ENCODE assay signal across 10 mouse cellular contexts in the genomic region with DNA sequence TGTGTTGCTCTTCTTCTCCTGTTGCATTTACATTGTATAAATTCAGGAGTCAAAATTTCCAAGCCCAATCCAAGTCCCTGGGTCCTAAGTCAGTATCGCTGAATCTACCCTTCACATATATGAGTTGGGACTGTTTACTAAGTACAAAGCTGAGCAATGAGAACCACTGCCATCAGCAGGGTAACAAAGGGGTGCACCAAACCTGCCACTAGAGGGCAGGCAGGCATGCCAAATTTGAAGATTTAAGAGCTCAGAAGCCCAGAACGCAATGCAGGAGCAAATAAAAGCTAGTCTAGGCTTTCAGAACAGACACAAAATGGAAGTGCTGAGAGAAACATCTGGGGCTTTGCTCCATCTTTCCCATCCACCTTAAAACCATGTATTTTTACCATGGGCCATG.
DNase-seq lines count a peak whose midpoint lies in the region; ATAC-seq and TF ChIP-seq lines count a peak whose summit lies in the region.
"Had no signal": no experiment of that assay in that cellular context is flagged by ENCODE, and none has a peak within 500 bp of the region (broad histone marks: within the 10 kb centered on the region; RNA-seq: fewer than 3 reads in every experiment).

No protein-coding gene starts in this region.

- DNase-seq in gastrocnemius, adult 18-20 months (ENCODE audit: low spot score), result peak; percentile 13
- no peak for DNase-seq in gastrocnemius, postnatal 25 days
- DNase-seq in 416B (ENCODE audit: low read depth), result peak; percentile 20
- DNase-seq in embryonic facial prominence, embryonic 11.5 days (ENCODE audit: low spot score), result peak; percentile 65
- peak; percentile 35 to 68 for DNase-seq in kidney, postnatal 36 days
- DNase-seq in lung, postnatal 10 days, result peak; percentile 60
- DNase-seq in splenic B cell, adult 2 months (ENCODE audit: low read depth, low spot score), result peak; percentile 7

- H3K4me2 ChIP-seq in embryonic facial prominence, embryonic 11.5 days (ENCODE audit: low read depth, low read length), result no peak overlapping the region
- H3K4me2 ChIP-seq: heart, embryonic 13.5 days; neural tube, embryonic 12.5 days had no signal

- no peaks in the 10 kb centered on the region; the same call in 1 of the 2 replicates for H3K27me3 ChIP-seq in embryonic facial prominence, embryonic 11.5 days (ENCODE audit: control insufficient read depth, insufficient read depth, low read length)
- H3K27me3 ChIP-seq in splenic B cell, adult 2 months (ENCODE audit: control insufficient read depth, insufficient read depth, low read length, poor library complexity, severe bottlenecking), result no peaks in the 10 kb centered on the region

- no peak overlapping the region for H3K27ac ChIP-seq in bone marrow, adult 2 months (ENCODE audit: control insufficient read depth, insufficient read depth, low read depth, low read length, poor library complexity)
- no peak overlapping the region for H3K27ac ChIP-seq in embryonic facial prominence, embryonic 11.5 days (replicated peaks; ENCODE audit: low read depth, low read length)
- H3K27ac ChIP-seq: heart, embryonic 13.5 days; neural tube, embryonic 12.5 days had no signal

- TF ChIP-seq CTCF in bone marrow, adult 2 months (IDR thresholded peaks at IDR 0.05; ENCODE audit: control insufficient read depth, insufficient read depth, low read length), result peak; percentile 45; the same call in 1 of the 2 replicates

- no peaks in the 10 kb centered on the region for H3K36me3 ChIP-seq in embryonic facial prominence, embryonic 11.5 days (replicated peaks; ENCODE audit: control insufficient read depth, insufficient read depth, low read depth, low read length)
- no peaks in the 10 kb centered on the region for H3K36me3 ChIP-seq in splenic B cell, adult 2 months (ENCODE audit: control insufficient read depth, insufficient read depth, low read length, poor library complexity, severe bottlenecking)
- H3K36me3 ChIP-seq: heart, embryonic 13.5 days; neural tube, embryonic 12.5 days had no signal

- 29% methylated on average over 2 of the region's 2 CpGs for WGBS in bone marrow, adult 2 months
- 41% methylated on average over 2 of the region's 2 CpGs for WGBS in embryonic facial prominence, embryonic 11.5 days

- no peaks in the 10 kb centered on the region for H3K9me3 ChIP-seq in embryonic facial prominence, embryonic 11.5 days (replicated peaks; ENCODE audit: control insufficient read depth, low read length)
- H3K9me3 ChIP-seq: heart, embryonic 13.5 days; neural tube, embryonic 12.5 days had no signal

- H3K9ac ChIP-seq in embryonic facial prominence, embryonic 11.5 days (replicated peaks; ENCODE audit: low read length), result no peak overlapping the region
- H3K9ac ChIP-seq: heart, embryonic 13.5 days; neural tube, embryonic 12.5 days had no signal

- H3K4me1 ChIP-seq in bone marrow, adult 2 months (ENCODE audit: control insufficient read depth, insufficient read depth, low read length), result no peaks in the 10 kb centered on the region
- no peaks in the 10 kb centered on the region for H3K4me1 ChIP-seq in embryonic facial prominence, embryonic 11.5 days (ENCODE audit: control insufficient read depth, insufficient read depth, low read length)
- H3K4me1 ChIP-seq: heart, embryonic 13.5 days; neural tube, embryonic 12.5 days had no signal

- TF ChIP-seq POLR2A in bone marrow, adult 2 months (IDR thresholded peaks at IDR 0.05; ENCODE audit: borderline replicate concordance, control insufficient read depth, low read depth, low read length), result no peak

- H3K4me3 ChIP-seq in bone marrow, adult 2 months (replicated peaks; ENCODE audit: control insufficient read depth, low read depth, low read length), result no peak overlapping the region
- H3K4me3 ChIP-seq in embryonic facial prominence, embryonic 11.5 days (ENCODE audit: low read depth, low read length), result no peak overlapping the region
- H3K4me3 ChIP-seq: heart, embryonic 13.5 days; neural tube, embryonic 12.5 days had no signal

- ATAC-seq in embryonic facial prominence, embryonic 11.5 days (replicated peaks; ENCODE audit: insufficient number of reproducible peaks, low FRiP score, low TSS enrichment, low read depth), result 0 out of 2 replicates have a peak, but pooled peaks have one; percentile 39
